Mouse (Mus musculus) cerebellum, postnatal 25 days (tissue): Measurements from ENCODE around the gene Usp39.

Experiments
- DNase-seq, 2 experiments: peaks; one replicate each; pipeline ENCODE4 v3.0.0; 2021; ENCODE audit warnings: mixed read lengths in 2 of 2

Usp39 gene

GRCm38 (mm10) chr6:72292972-72293651, 51.9 kb downstream of the Usp39 start:
- no peak for DNase-seq

DNA sequence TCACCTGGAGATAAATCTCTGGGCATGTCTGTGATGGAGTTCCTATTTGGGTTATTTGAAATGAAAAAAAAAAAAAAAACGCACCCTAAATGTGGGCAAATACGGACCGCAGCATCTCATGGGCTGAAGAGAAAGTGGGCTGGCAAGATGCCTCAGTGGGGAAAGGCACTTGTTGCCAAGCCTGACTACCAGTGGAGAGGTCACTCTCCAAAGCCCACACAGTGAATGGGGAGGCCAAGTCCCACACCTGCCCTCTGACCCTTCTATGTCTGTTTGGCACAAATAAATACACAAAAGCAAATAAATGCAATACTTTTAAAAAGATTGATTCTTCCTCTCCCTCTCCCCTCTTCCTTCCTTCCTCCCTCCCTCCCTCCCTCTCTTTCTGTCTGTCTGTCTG, 55.5 kb downstream of the Usp39 start:
- no peak for DNase-seq

DNA sequence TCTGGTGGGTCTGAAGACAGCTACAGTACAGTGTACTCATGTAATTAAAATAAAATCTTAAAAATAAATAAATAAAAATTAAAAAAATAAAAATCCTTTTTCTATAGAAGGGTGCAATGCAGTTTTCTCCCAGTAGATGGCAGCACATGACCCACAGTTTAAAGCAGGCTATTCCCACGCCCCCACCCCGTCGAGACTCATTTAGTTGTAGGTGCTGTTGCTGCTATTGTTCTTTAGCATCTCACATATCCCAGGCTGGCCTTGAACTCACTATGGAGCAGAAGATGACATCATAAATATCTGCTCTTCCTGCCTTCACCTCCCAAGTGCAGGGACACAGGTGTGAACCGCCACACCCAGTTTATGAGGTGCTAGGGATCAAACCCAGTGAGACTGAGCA, 61.1 kb downstream of the Usp39 start:
- peak; percentile 38 to 71 for DNase-seq

GRCm38 (mm10) chr6:72280410-72280998, 64.5 kb downstream of the Usp39 start:
- DNase-seq, result no peak

DNA sequence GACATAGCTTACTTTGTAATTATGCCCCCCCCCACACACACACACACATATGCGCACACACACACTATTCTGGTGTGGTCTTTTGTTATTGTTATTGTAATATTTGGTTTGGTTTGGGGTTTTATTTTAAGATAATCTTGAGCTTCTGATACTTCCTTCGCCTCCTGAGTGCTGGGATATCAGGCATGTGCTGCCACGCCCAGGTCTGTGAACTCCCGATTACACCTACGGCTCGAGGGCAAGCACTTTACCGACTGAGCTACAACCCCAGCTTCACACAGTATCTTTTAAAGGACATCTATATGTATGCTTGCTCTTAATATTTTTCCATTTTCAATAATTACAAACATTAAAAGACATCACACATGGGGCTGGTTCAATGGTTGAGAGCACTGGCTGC, 65.5 kb downstream of the Usp39 start:
- DNase-seq, result no peak

GRCm38 (mm10) chr6:72278835-72279234, 66.1 kb downstream of the Usp39 start:
- DNase-seq, result no peak

- DNase-seq, result peak in 1 of 2 experiments; percentile 3
Measured at GRCm38 (mm10) chr6:72277508-72278166, 67.3 kb downstream of the Usp39 start.

DNA sequence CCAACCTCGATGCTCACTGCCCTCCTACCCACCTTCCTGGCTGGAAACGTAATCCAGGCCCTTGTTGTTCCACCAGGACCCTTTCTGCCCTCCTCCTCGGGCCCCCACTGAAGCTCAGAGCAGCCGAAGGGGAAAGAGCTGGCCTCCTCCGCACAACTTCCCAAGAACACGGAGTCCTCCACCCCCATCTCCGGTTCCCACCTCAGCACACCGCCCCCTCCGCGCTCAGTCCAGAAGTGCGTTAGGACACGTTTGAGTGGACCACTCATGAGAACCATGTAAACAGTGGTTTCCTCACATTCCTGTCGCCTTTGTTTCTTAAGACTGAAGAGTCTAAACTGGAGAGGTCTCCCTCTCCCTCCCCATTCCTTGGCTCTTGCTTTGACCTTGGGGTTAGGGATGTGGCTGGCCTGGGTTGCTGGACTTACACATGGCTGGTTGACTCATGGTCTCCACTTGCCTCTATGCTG, 68.0 kb downstream of the Usp39 start:
- DNase-seq, result no peak

DNA sequence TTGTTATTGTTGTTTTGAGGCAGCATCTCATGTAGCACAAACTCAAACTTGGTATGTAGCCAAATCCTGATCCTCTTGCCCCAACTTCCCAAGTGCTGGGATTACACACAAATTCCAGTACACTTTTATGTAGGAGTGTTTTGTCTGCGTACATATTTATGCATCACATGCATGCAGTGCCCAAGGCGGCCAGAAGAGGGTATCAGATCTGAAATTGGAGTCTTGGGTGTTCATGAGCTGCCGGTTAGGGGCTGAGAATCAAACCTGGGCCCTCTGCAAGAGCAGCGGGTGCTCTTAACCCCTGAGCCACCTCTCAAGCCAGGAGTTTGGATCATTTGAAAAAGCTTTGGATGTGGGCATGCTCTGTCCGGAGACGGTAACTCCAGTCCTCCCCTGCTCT, 68.8 kb downstream of the Usp39 start:
- DNase-seq, result peak in 1 of 2 experiments; percentile 3

GRCm38 (mm10) chr6:72275527-72275926, 69.5 kb downstream of the Usp39 start:
- no peak for DNase-seq

DNA sequence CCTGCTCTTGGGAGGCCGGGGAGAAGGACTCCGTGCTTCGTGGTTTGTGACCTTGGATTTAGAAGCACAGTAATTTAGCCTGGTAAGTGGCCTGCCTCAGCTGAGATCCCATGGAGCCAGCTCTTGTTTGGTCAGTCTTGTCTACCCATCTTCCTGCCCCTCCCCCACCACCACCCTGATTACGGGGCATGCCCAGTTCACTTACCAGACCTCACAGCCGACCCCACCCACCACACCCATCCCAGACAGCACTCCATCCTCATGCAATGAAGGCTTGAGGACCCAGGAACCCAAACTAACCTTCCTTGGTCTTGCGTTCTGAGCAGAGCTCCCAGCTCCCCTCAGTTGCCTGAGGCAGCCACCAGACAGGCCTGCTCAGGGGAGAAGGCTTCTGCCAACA, 71.8 kb downstream of the Usp39 start:
- no peak for DNase-seq

GRCm38 (mm10) chr6:72272161-72272696, 72.8 kb downstream of the Usp39 start:
- DNase-seq, result peak in 1 of 2 experiments; percentile 10

DNA sequence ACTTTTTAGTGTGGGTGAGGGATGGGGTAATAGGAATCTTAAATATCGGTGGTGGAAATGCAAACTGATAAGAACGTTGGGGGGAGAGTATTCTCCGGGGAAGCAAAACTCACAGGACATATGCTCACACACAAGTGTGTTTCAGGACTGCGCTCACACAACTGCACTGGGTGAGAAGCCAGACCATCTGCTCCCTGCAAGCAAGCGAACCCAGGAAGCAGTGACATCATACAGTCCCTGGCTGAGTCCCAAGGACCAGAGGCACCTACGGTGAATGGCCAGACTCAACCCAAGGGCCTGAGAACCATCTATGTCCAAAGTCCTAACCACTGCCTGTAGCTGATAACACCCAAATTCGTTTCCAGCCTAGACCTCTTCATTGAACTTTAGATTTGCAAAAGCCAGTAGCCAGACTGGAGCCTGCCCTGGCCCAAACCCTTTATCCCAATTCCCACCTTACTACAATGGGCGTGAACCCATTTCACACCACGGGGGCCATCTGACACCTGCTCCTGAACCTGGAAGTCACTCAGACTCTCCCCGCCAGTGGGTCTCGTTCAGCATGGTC, 73.9 kb downstream of the Usp39 start:
- peak; percentile 87 to 91 for DNase-seq

GRCm38 (mm10) chr6:72270258-72270657, 74.7 kb downstream of the Usp39 start:
- peak; percentile 45 to 52 for DNase-seq
